In genomic region chr14:13361184-13361583, GRCm38 (mm10) we compare ENCODE assay signal across 23 mouse cellular contexts.
A peak's percentile ranks its signal among the peaks of the same experiment; 100 is the strongest.
DNase-seq lines count a peak whose midpoint lies in the region; TF ChIP-seq lines count a peak whose summit lies in the region.
"Had no signal": no experiment of that assay in that cellular context is flagged by ENCODE, and none has a peak within 500 bp of the region (broad histone marks: within the 10 kb centered on the region; RNA-seq: fewer than 3 reads in every experiment).

No protein-coding gene starts in this region.

- no peaks in the 10 kb centered on the region for H3K4me1 ChIP-seq in liver, adult 2 months (ENCODE audit: control insufficient read depth, insufficient read depth, low read length)
- no peaks in the 10 kb centered on the region for H3K4me1 ChIP-seq in brown adipose tissue, adult 24 weeks (ENCODE audit: control insufficient read depth, insufficient read depth, insufficient read length, low read length)
- no peaks in the 10 kb centered on the region for H3K4me1 ChIP-seq in midbrain, embryonic 10.5 days
- H3K4me1 ChIP-seq: embryonic facial prominence, embryonic 12.5 days; heart, embryonic 15.5 days had no signal

- H3K79me2 ChIP-seq in liver, adult 2 months (ENCODE audit: control insufficient read depth, insufficient read depth, low read length): no peaks in the 10 kb centered on the region
- no peaks in the 10 kb centered on the region for H3K79me2 ChIP-seq in macrophage (ENCODE audit: inconsistent target)

- H3K9ac ChIP-seq in liver, adult 2 months (ENCODE audit: low read depth, low read length): no peak overlapping the region
- H3K9ac ChIP-seq: embryonic facial prominence, embryonic 12.5 days; forebrain, embryonic 13.5 days; heart, embryonic 15.5 days; hindbrain, embryonic 14.5 days; neural tube, embryonic 15.5 days had no signal

- DNase-seq in liver, adult 2 months (ENCODE audit: extremely low read depth, low read depth, low spot score): peak; percentile 24
- DNase-seq in liver (no peak), 416B (ENCODE audit: low read depth) (peak; percentile 78)
- no peak for DNase-seq in midbrain, embryonic 10.5 days (ENCODE audit: low spot score)
- DNase-seq in spleen, adult 12 weeks (ENCODE audit: low spot score): no peak
- DNase-seq in right cerebral cortex, postnatal 10 days (ENCODE audit: low spot score in 2 of 2): no peak
- DNase-seq: adrenal gland, postnatal 10 days; cerebellum, adult 11 months; cerebellum, adult 9-11 months; heart, postnatal 36 days; kidney, adult 18-20 months; kidney, postnatal 10 days; lung, postnatal 14 days; right cerebral cortex, adult 18-20 months; thymus, postnatal 25 days had no signal

- no peak overlapping the region for H3K27ac ChIP-seq in liver, adult 2 months (replicated peaks; ENCODE audit: insufficient read depth, low read depth, low read length)
- peak overlapping the region; percentile 37; the same call in 1 of the 2 replicates for H3K27ac ChIP-seq in brown adipose tissue, adult 24 weeks (replicated peaks; ENCODE audit: low read depth, low read length)
- peak overlapping the region; percentile 93 for H3K27ac ChIP-seq in macrophage
- no peak overlapping the region for H3K27ac ChIP-seq in midbrain, embryonic 10.5 days (replicated peaks)
- H3K27ac ChIP-seq: embryonic facial prominence, embryonic 12.5 days; forebrain, embryonic 13.5 days; heart, embryonic 15.5 days; hindbrain, embryonic 14.5 days; neural tube, embryonic 15.5 days had no signal

- TF ChIP-seq POLR2A in liver, adult 2 months (IDR thresholded peaks at IDR 0.05; ENCODE audit: extremely low read depth, insufficient read depth, low read length): no peak

- H3K9me3 ChIP-seq in midbrain, embryonic 10.5 days (replicated peaks): no peaks in the 10 kb centered on the region
- H3K9me3 ChIP-seq: embryonic facial prominence, embryonic 12.5 days; forebrain, embryonic 13.5 days; G1E; heart, embryonic 15.5 days; neural tube, embryonic 15.5 days had no signal

- no peak overlapping the region for H3K4me3 ChIP-seq in liver, adult 2 months (ENCODE audit: insufficient read depth, low read depth, low read length)
- no peak overlapping the region for H3K4me3 ChIP-seq in brown adipose tissue, adult 24 weeks (ENCODE audit: insufficient read depth, low read depth, low read length)
- H3K4me3 ChIP-seq in macrophage (ENCODE audit: inconsistent target): no peak overlapping the region
- no peak overlapping the region for H3K4me3 ChIP-seq in midbrain, embryonic 10.5 days
- H3K4me3 ChIP-seq: embryonic facial prominence, embryonic 12.5 days; forebrain, embryonic 13.5 days; heart, embryonic 15.5 days; neural tube, embryonic 15.5 days had no signal

- no peaks in the 10 kb centered on the region for H3K27me3 ChIP-seq in liver, adult 2 months (ENCODE audit: control insufficient read depth, insufficient read depth, low read length)
- H3K27me3 ChIP-seq in midbrain, embryonic 10.5 days (ENCODE audit: low read depth, poor library complexity, severe bottlenecking): no peaks in the 10 kb centered on the region
- H3K27me3 ChIP-seq: embryonic facial prominence, embryonic 12.5 days; forebrain, embryonic 13.5 days; heart, embryonic 15.5 days; neural tube, embryonic 15.5 days had no signal

- H3K36me3 ChIP-seq in liver, adult 2 months (ENCODE audit: control insufficient read depth, insufficient read depth, low read length): no peaks in the 10 kb centered on the region
- no peaks in the 10 kb centered on the region for H3K36me3 ChIP-seq in macrophage (ENCODE audit: inconsistent target)
- H3K36me3 ChIP-seq in midbrain, embryonic 10.5 days: no peaks in the 10 kb centered on the region
- H3K36me3 ChIP-seq: embryonic facial prominence, embryonic 12.5 days; G1E; heart, embryonic 15.5 days; neural tube, embryonic 15.5 days had no signal

- TF ChIP-seq CTCF in liver, adult 2 months (IDR thresholded peaks at IDR 0.05; ENCODE audit: low read depth, low read length): no peak

Comparison
In these comparisons a context has a peak if more than half of its experiments do, and no peak if none do; other contexts are left out.
1. DNase-seq: peak in liver, adult 2 months (single experiment) and 416B (single experiment); none in liver (single experiment), midbrain, embryonic 10.5 days (single experiment), spleen, adult 12 weeks (single experiment) and right cerebral cortex, postnatal 10 days (0 of 2).
2. H3K27ac ChIP-seq: peak in brown adipose tissue, adult 24 weeks (single experiment) and macrophage (single experiment); none in liver, adult 2 months (single experiment) and midbrain, embryonic 10.5 days (single experiment).